Mouse (Mus musculus): ENCODE measurements around the gene Ggt5.
A peak's percentile ranks its signal among the peaks of the same experiment; 100 is the strongest.

The Ggt5 gene

DNA sequence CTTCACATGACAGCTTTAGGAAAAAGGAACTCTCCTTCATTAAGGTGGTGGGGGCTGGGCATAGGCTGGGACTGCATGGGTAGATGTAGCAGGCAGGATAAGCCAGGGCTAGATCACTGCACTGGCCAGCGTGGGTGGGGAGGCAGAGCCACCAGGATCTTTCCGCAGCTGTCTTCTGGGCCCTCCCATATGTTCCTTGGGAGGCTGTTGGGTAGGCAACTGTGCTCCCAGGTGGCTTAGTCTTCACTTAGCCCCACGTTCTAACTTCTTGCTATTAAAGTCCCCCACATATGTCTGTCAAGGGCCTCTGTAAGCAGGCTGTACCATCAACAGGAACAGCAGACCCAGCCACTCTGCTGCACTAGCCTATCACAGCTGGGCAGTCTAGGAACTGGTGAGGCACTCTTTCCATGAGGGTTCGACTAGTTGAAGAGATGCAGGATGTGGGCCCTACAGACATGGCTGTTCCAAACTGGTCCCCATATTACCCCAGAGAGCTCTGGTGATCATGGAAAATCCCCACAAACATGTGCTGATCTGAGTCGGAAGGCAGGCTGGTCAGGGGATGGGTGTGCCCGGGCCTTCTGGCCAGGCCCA lies 61.3 kb downstream of the Ggt5 start:
- peak; percentile 67 for DNase-seq (ENCODE audit: low read depth, low spot score)

DNA sequence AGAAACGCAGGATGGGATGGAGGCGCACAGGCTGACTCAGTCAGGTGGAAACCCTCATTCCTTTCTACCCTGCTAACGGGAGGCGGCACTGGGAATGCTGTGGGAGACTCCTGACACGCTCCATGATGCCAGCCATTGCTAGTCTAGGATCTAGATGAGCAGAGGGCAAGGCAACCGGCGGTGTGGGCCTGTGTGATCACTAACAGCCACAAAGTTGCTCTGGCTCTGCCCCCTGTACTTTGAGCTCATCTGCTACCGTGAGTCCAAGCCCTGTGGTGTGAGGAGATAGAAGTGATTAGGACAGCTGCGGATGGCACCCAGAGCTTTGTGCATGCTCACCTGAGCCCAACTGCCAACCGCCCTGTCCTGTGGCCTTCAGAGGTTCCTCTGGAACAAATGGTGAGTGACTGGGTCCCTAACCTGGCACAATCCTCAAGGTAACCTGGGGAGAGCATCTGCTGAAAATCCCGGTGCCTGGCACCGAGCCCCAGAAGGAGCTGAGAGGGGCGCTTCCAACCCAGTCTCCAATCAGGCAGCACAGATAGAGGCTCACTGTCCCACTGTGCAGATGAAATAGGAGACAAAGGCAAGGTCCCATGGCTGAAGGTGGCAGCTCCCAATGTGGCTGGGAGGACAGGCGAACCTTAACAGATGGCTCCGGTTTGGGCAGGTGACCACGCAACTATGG lies 62.4 kb downstream of the Ggt5 start:
- peak; percentile 26 for DNase-seq (ENCODE audit: low read depth, low spot score)

DNA sequence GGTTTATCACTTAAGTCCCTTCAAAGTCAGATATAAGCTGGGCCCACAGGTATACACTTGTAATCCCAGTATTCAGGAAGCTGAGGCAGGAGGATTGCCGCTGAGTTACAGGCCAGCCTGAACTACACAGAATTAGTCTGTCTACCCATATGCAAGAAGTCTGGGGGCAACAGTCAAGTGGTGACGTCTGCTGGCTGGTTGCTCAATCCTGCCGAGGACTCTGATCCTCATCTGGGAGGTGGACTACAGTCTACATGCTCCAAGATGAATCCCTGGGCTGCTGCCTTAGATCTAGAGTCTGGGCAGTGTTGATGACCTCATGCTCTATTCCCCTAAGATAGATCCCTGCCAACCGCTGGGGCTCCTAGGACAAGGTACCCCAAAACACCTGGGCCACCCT lies 64.9 kb downstream of the Ggt5 start:
- no peak for DNase-seq (ENCODE audit: low read depth, low spot score)

DNA sequence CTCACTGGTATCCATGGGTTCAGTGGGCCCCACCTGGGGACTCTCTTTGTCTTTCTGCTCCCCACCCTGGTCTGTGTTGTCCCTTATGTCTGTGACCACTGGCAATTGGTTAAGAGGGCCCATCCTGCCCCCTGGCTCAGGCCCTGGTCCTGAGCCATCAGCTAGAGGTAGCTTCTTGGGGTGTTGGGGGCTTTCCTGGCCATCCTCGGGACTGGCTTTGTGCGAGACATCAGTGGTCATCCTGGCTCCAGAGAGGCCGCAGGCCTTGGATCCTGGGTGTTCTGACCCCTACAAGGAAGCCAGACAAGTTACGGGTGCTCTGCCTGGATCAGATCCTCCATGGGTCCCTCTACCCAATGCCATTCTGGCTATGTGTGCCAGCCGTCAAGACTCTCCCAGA lies 68.0 kb downstream of the Ggt5 start:
- DNase-seq (ENCODE audit: low read depth, low spot score) = no peak

DNA sequence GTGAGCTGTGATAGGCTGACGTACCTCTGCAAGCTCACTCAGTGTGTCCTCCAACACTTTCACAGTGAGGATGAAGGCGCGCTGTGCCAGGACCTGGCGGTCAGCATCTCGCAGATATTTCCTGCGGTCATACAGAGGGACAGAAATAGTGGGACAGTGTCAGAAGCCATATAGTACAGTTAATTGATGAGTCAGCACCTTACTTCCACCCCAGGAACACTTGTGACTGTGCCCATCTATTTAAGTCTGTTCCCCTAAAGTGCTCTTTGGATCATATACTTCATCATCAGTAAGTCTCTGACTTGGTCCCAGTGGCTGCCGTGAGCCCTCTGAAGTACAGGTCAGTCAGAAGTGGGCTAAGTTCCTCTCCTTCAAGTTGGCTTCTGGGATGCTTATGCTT lies 68.6 kb downstream of the Ggt5 start:
- DNase-seq (ENCODE audit: low read depth, low spot score) = no peak

DNA sequence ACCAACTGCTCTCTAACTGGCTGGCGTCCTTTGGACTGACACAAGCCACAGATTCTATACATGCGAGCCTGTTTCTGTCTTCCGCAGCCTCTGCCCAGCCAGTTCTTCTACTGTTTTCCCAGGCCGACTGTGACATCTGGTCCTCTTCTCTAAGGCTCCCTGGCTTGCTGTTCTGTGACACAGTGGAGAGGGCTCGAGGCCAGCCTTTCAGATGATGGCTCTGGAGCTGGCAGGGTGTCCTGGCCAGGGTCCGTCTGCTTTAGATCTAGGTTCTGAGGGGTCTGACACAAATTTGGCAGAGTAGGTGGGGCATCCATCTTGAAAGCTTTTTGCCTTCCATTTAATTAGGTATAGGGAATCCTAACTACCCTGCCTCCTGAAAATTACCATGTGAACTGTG lies 72.2 kb downstream of the Ggt5 start:
- DNase-seq (ENCODE audit: low read depth, low spot score) = peak; percentile 61

DNA sequence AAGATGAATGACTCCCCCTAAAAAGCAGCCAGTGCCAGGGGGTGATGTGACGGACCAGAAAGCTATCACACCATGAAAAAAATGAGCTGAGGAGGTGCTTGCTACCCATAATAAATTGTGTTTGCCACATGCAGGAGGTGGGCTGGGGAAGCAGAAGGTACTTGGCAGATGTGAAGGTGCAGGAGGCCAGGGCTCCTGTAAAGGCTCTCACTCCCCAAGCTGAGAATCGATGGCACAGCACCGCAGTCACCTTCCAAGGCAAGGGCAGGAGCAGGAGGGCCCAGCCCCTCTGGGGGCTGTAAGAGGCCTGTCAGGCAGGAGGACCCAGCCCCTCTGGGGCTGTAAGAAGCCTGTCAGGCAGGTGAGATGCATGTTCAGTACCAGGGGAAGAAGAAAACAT lies 72.7 kb downstream of the Ggt5 start:
- no peak for DNase-seq (ENCODE audit: low read depth, low spot score)

DNA sequence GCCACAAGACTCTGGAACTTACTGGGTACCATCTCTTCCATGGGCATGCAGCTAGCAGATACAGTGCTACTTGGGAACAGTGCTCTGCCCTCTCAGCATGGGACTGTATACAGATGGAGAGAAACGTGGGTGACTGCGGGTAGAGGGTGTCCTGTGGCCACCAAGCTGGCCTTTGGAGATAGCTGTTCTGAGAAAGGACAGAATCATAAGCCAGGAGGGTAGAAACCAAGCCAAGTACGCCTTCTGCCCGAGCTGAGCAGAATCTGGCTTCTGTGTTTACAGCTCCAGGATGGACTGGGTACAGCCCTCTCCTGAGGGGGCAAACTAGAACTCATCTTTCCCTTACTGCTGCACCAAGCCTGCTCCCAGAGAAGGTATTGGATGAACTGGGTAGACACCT lies 73.4 kb downstream of the Ggt5 start:
- peak; percentile 97 for DNase-seq (ENCODE audit: low read depth, low spot score)

DNA sequence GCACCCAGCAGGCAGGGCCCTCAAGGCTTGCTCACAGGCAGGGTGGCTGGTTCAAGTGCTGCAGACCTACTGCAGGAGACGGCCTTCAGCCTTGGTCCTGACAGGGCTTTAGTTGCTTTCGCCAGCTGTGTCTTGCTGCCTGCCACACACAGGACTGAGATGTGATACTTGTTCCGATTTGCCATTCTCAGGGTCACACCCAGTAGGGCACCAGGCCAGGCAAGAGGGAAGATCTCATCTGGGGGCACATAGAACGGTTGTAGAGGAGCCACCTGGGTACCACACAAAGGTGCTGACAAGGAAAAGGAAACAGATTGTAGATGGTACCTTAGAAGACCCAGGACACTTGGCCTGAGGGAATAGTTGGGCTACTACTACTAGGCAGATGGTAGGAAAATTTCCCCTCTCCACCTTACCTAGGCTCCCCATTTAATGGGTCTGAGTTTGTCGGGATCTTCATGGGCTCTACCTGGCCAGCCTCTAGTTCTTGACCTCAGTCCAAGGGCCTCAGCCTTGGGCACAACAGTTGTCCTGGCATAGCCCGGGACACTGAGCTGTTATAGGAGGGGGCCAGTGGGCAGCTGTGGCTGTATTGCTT lies 75.6 kb downstream of the Ggt5 start:
- DNase-seq (ENCODE audit: low read depth, low spot score) = no peak

DNA sequence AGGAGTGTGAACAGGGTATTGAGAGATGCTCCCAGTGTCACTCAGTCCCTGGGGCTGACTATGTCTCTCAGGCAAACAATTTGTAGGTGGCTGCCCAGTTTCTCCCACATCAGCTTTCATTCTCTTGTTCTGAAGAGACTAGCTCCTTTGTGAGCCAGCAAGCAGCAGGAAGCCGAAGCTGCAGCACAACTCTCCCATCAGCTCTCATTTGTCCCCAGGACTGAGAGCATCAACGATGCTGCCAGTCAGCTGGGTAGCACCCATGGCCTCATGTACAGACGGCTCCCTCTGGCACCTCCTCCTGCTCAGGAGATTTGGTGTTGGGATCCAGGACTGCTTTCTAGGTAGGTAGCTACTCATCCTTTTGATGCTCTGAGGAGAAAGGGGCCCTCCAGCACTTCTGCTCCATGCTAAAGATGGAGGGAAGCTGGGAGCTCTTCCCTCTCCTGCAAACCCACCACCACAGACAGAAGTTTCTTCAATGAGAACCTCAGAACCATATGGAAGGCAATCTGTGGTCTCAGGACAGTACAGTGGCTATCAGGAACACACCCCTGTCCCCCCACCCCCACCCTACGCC lies 77.4 kb downstream of the Ggt5 start:
- DNase-seq (ENCODE audit: low read depth, low spot score) = peak; percentile 84
